Mouse (Mus musculus) cerebellum, adult 2 months (tissue): ENCODE measurements around the gene Nxpe4.
A peak's percentile ranks its signal among the peaks of the same experiment; 100 is the strongest.

Experiments
- CTCF ChIP-seq: fragments of 200-500 bp; IDR thresholded peaks from 2 replicates; pipeline ENCODE4 v1.5.1; 2011; ENCODE audit warnings: low read depth, mild to moderate bottlenecking, control low read depth, low read length, moderate library complexity, borderline replicate concordance; ENCODE audit not compliant: insufficient read depth
- POLR2A ChIP-seq: fragments of 200-500 bp; IDR thresholded peaks from 2 replicates; pipeline ENCODE4 v1.6.1; 2011; ENCODE audit warnings: low read length, control low read depth, borderline replicate concordance; ENCODE audit not compliant: insufficient read depth

- TF ChIP-seq POLR2A (no peak), CTCF (peak; percentile 50; the same call in 1 of the 2 replicates)
Observed at GRCm38 (mm10) chr9:48161505-48162192, at the start of gene Nxpe4.
